Mouse (Mus musculus) stomach, embryonic 16.5 days (tissue): ENCODE results near the gene Pigr. TPM values are rescaled to one million over a fixed set of nuclear protein-coding genes. Genes with fewer than 3 reads are reported as not detected.

Experiments
- ATAC-seq: fragments of 200-750 bp; cut with Nextera tagmentation; 2 replicates; pipeline ENCODE4 v1.8.0; 2017; ENCODE audit warnings: moderate number of reproducible peaks, moderate TSS enrichment; ENCODE audit not compliant: insufficient read depth, low FRiP score
- H3K27ac ChIP-seq: fragments of 300-500 bp; sonication (generic); 2 replicates; pipeline ENCODE4 v1.5.1; 2014; ENCODE audit warnings: low read length
- H3K27me3 ChIP-seq: fragments of 300-500 bp; sonication (generic); 2 replicates; pipeline ENCODE4 v1.6.1; 2014; ENCODE audit warnings: low read length, control low read depth, mixed read lengths; ENCODE audit not compliant: control insufficient read depth, insufficient read depth
- H3K36me3 ChIP-seq: fragments of 300-500 bp; sonication (generic); 2 replicates; pipeline ENCODE4 v1.6.1; 2014; ENCODE audit warnings: low read length; ENCODE audit not compliant: control insufficient read depth, insufficient read depth
- H3K4me1 ChIP-seq: fragments of 300-500 bp; sonication (generic); 2 replicates; pipeline ENCODE4 v1.6.1; 2014; ENCODE audit warnings: low read length, control low read depth, mixed read lengths; ENCODE audit not compliant: control insufficient read depth, insufficient read depth
- H3K4me2 ChIP-seq: fragments of 300-500 bp; sonication (generic); 2 replicates; pipeline ENCODE4 v1.6.1; 2014; ENCODE audit warnings: low read depth, low read length, mixed read lengths
- H3K4me3 ChIP-seq: fragments of 300-500 bp; sonication (generic); replicated peaks from 2 replicates; pipeline ENCODE4 v1.5.1; 2014; ENCODE audit warnings: mild to moderate bottlenecking, low read length
- H3K9ac ChIP-seq: fragments of 300-500 bp; sonication (generic); 2 replicates; pipeline ENCODE4 v1.6.1; 2014; ENCODE audit warnings: low read length
- H3K9me3 ChIP-seq: fragments of 300-500 bp; sonication (generic); replicated peaks from 2 replicates; pipeline ENCODE4 v1.6.1; 2016; ENCODE audit warnings: low read length, control low read depth; ENCODE audit not compliant: control insufficient read depth
- WGBS: fragments of 180-500 bp; shearing (Covaris S2); extraction: QIAGEN DNeasy Blood & Tissue Kit; methylation state at CpG from one replicate; pipeline ENCODE4 v1.1.7; 2014; 5-methylcytosine and 5-hydroxymethylcytosine counted together
- polyA plus RNA-seq: library from polyadenylated mRNA; unstranded; fragments of >200 nt; fragmentation: Nextera tagmentation; extraction: Ambion mirVana; gene quantifications from 2 replicates; pipeline ENCODE4 v1.2.1, GENCODE M21; 2015

Gene Pigr
- polyA plus RNA-seq, 1 experiment from 2014 or later = 0.70 TPM

GRCm38 (mm10) chr1:130799399-130799798, 27.1 kb upstream of the Pigr start:
- no peaks in the 10 kb centered on the region for H3K36me3 ChIP-seq
- H3K9me3 ChIP-seq = no peaks in the 10 kb centered on the region
- no peak overlapping the region for H3K4me3 ChIP-seq
- H3K27me3 ChIP-seq = no peaks in the 10 kb centered on the region
- H3K4me1 ChIP-seq = no peaks in the 10 kb centered on the region; the same call in 1 of the 2 replicates
- WGBS = 87% methylated on average over 2 of the region's 2 CpGs
- no peak overlapping the region for H3K4me2 ChIP-seq
- H3K27ac ChIP-seq = no peak overlapping the region
- no peak overlapping the region for H3K9ac ChIP-seq
- no peak for ATAC-seq

GRCm38 (mm10) chr1:130800602-130801001, 25.9 kb upstream of the Pigr start, which contains the start of gene Fcamr:
Gene Fcamr (plus strand): TSS chr1:130800902.
- Histone ChIP-seq H3K9me3 (no peaks in the 10 kb centered on the region), H3K4me1 (no peaks in the 10 kb centered on the region; the same call in 1 of the 2 replicates), H3K36me3 (no peaks in the 10 kb centered on the region), H3K4me3 (no peak within 1 kb of the TSS), H3K9ac (no peak within 1 kb of the TSS), H3K27ac (no peak within 1 kb of the TSS), H3K4me2 (no peak within 1 kb of the TSS), H3K27me3 (no peaks in the 10 kb centered on the region)
- ATAC-seq = no peak
- WGBS = 87% methylated on average over 8 of the region's 8 CpGs

GRCm38 (mm10) chr1:130801511-130801910, 25.0 kb upstream of the Pigr start:
- H3K27me3 ChIP-seq = no peaks in the 10 kb centered on the region
- H3K27ac ChIP-seq = no peak overlapping the region
- 69% methylated on average over 2 of the region's 2 CpGs for WGBS
- no peak overlapping the region for H3K4me2 ChIP-seq
- no peak overlapping the region for H3K9ac ChIP-seq
- no peak overlapping the region for H3K4me3 ChIP-seq
- H3K9me3 ChIP-seq = no peaks in the 10 kb centered on the region
- ATAC-seq = no peak
- H3K4me1 ChIP-seq = no peaks in the 10 kb centered on the region; the same call in 1 of the 2 replicates
- H3K36me3 ChIP-seq = no peaks in the 10 kb centered on the region

GRCm38 (mm10) chr1:130802976-130803375, 23.5 kb upstream of the Pigr start:
- ATAC-seq = no peak
- 45% methylated on average over 6 of the region's 6 CpGs for WGBS
- no peak overlapping the region for H3K9ac ChIP-seq
- peak overlapping the region; percentile 41; the same call in 1 of the 2 replicates for H3K27ac ChIP-seq
- no peaks in the 10 kb centered on the region for H3K36me3 ChIP-seq
- H3K27me3 ChIP-seq = no peaks in the 10 kb centered on the region
- H3K4me2 ChIP-seq = no peak overlapping the region
- no peak overlapping the region for H3K4me3 ChIP-seq
- no peaks in the 10 kb centered on the region; the same call in 1 of the 2 replicates for H3K4me1 ChIP-seq
- H3K9me3 ChIP-seq = no peaks in the 10 kb centered on the region

GRCm38 (mm10) chr1:130804279-130804678, 22.2 kb upstream of the Pigr start:
- H3K4me2 ChIP-seq = no peak overlapping the region
- no peak overlapping the region for H3K4me3 ChIP-seq
- no peaks in the 10 kb centered on the region for H3K27me3 ChIP-seq
- no peak overlapping the region for H3K27ac ChIP-seq
- no peak overlapping the region for H3K9ac ChIP-seq
- no peak for ATAC-seq
- WGBS = 55% methylated on average over 6 of the region's 6 CpGs
- H3K36me3 ChIP-seq = no peaks in the 10 kb centered on the region
- no peaks in the 10 kb centered on the region for H3K9me3 ChIP-seq
- H3K4me1 ChIP-seq = no peaks in the 10 kb centered on the region

- Histone ChIP-seq H3K9ac (no peak overlapping the region), H3K27me3 (no peaks in the 10 kb centered on the region), H3K4me1 (no peaks in the 10 kb centered on the region), H3K4me2 (no peak overlapping the region), H3K9me3 (no peaks in the 10 kb centered on the region), H3K36me3 (no peaks in the 10 kb centered on the region), H3K27ac (no peak overlapping the region), H3K4me3 (no peak overlapping the region)
- no peak for ATAC-seq
- WGBS = 89% methylated on average over 3 of the region's 3 CpGs
These were observed 15.6 kb upstream of the Pigr start for GRCm38 (mm10) chr1:130810906-130811305.

GRCm38 (mm10) chr1:130811316-130811715, 15.2 kb upstream of the Pigr start:
- no peak for ATAC-seq
- Histone ChIP-seq H3K9me3 (no peaks in the 10 kb centered on the region), H3K36me3 (no peaks in the 10 kb centered on the region), H3K9ac (no peak overlapping the region), H3K4me2 (no peak overlapping the region), H3K4me3 (no peak overlapping the region), H3K4me1 (no peaks in the 10 kb centered on the region), H3K27ac (no peak overlapping the region), H3K27me3 (no peaks in the 10 kb centered on the region)
- 63% methylated on average over 17 of the region's 17 CpGs for WGBS

- H3K4me3 ChIP-seq = no peak overlapping the region
- no peak overlapping the region for H3K27ac ChIP-seq
- no peaks in the 10 kb centered on the region for H3K27me3 ChIP-seq
- no peaks in the 10 kb centered on the region for H3K36me3 ChIP-seq
- no peak overlapping the region for H3K9ac ChIP-seq
- no peak overlapping the region for H3K4me2 ChIP-seq
- WGBS = 54% methylated on average over 1 of the region's 1 CpGs
- peaks cover 8% of the 10 kb centered on the region for H3K4me1 ChIP-seq
- no peaks in the 10 kb centered on the region for H3K9me3 ChIP-seq
- ATAC-seq = no peak
These were observed 6.7 kb upstream of the Pigr start for GRCm38 (mm10) chr1:130819737-130820136.

GRCm38 (mm10) chr1:130820316-130821148, 6.0 kb upstream of the Pigr start:
- H3K4me2 ChIP-seq = no peak overlapping the region
- peak overlapping the region; percentile 22 for H3K27ac ChIP-seq
- ATAC-seq = peak; percentile 79
- no peak overlapping the region for H3K9ac ChIP-seq
- H3K27me3 ChIP-seq = no peaks in the 10 kb centered on the region
- 79% methylated on average over 7 of the region's 7 CpGs for WGBS
- H3K4me3 ChIP-seq = no peak overlapping the region
- H3K9me3 ChIP-seq = no peaks in the 10 kb centered on the region
- peaks cover 8% of the 10 kb centered on the region for H3K4me1 ChIP-seq
- no peaks in the 10 kb centered on the region for H3K36me3 ChIP-seq
